8 mouse cellular contexts compared by ENCODE assay signal in genomic region chr13:102811129-102811832, GRCm38 (mm10).
DNase-seq lines count a peak whose midpoint lies in the region; ATAC-seq and TF ChIP-seq lines count a peak whose summit lies in the region.

No protein-coding gene starts in this region.

- 0 out of 2 replicates have a peak, but pooled peaks have one; percentile 74 for ATAC-seq in embryonic facial prominence, embryonic 12.5 days (ENCODE audit: insufficient number of reproducible peaks, insufficient read depth, low FRiP score, low TSS enrichment)
- ATAC-seq in limb, embryonic 11.5 days (ENCODE audit: insufficient number of reproducible peaks, low FRiP score, low TSS enrichment, low read depth): peak; percentile 68
- ATAC-seq in midbrain, embryonic 14.5 days (ENCODE audit: low FRiP score, low TSS enrichment): peak; percentile 74; the same call in 1 of the 2 replicates
- ATAC-seq in activated CD4-positive, CD25-positive, alpha-beta regulatory T cell, adult 4 months: no peak

- DNase-seq in c-Kit-positive CD71-positive TER-119-positive erythroid progenitor cells, embryonic 14.5 days (ENCODE audit: low spot score): peak; percentile 13
- DNase-seq in heart, adult 8-10 months (ENCODE audit: low spot score): peak; percentile 35
- peak; percentile 77 for DNase-seq in kidney, adult 18-20 months
- DNase-seq in limb, embryonic 11.5 days (ENCODE audit: low spot score): peak; percentile 71
- DNase-seq in midbrain, embryonic 14.5 days: peak; percentile 82

- no peaks in the 10 kb centered on the region for H3K9me3 ChIP-seq in embryonic facial prominence, embryonic 12.5 days
- no peaks in the 10 kb centered on the region for H3K9me3 ChIP-seq in limb, embryonic 11.5 days (ENCODE audit: control insufficient read depth, low read length)
- H3K9me3 ChIP-seq in midbrain, embryonic 14.5 days (ENCODE audit: control insufficient read depth, low read length): no peaks in the 10 kb centered on the region

- no peak for TF ChIP-seq CTCF in testis, adult 2 months (IDR thresholded peaks at IDR 0.05; ENCODE audit: control insufficient read depth, insufficient read depth, insufficient replicate concordance, low read depth, low read length)

- H3K4me2 ChIP-seq in embryonic facial prominence, embryonic 12.5 days (replicated peaks): peak overlapping the region; percentile 47
- H3K4me2 ChIP-seq in limb, embryonic 11.5 days (ENCODE audit: low read depth, severe bottlenecking): peak overlapping the region; percentile 34
- H3K4me2 ChIP-seq in midbrain, embryonic 14.5 days (ENCODE audit: low read length): peak overlapping the region; percentile 57

- peaks cover 7% of the 10 kb centered on the region for H3K4me1 ChIP-seq in embryonic facial prominence, embryonic 12.5 days
- peaks cover 6% of the 10 kb centered on the region; the same call in 1 of the 2 replicates for H3K4me1 ChIP-seq in limb, embryonic 11.5 days (ENCODE audit: control insufficient read depth, insufficient read depth, low read length)
- peaks cover 17% of the 10 kb centered on the region for H3K4me1 ChIP-seq in midbrain, embryonic 14.5 days (ENCODE audit: control insufficient read depth, insufficient read depth, low read length)
- H3K4me1 ChIP-seq in testis, adult 2 months (ENCODE audit: control insufficient read depth, insufficient read depth, low read length): peaks cover 2% of the 10 kb centered on the region; the same call in 1 of the 2 replicates

- H3K9ac ChIP-seq in embryonic facial prominence, embryonic 12.5 days: peak overlapping the region; percentile 7; the same call in 1 of the 2 replicates
- no peak overlapping the region for H3K9ac ChIP-seq in limb, embryonic 11.5 days (ENCODE audit: low read length)
- H3K9ac ChIP-seq in midbrain, embryonic 14.5 days (replicated peaks; ENCODE audit: low read length): peak overlapping the region; percentile 24; the same call in 1 of the 2 replicates

- WGBS in embryonic facial prominence, embryonic 12.5 days: 16% methylated on average over 15 of the region's 15 CpGs
- 2% methylated on average over 15 of the region's 15 CpGs for WGBS in limb, embryonic 11.5 days
- 14% methylated on average over 15 of the region's 15 CpGs for WGBS in midbrain, embryonic 14.5 days

- peak; percentile 45; the same call in 1 of the 2 replicates for TF ChIP-seq POLR2A in testis, adult 2 months (IDR thresholded peaks at IDR 0.05; ENCODE audit: control insufficient read depth, low read depth, low read length)

- H3K27me3 ChIP-seq in embryonic facial prominence, embryonic 12.5 days: no peaks in the 10 kb centered on the region
- no peaks in the 10 kb centered on the region for H3K27me3 ChIP-seq in limb, embryonic 11.5 days (ENCODE audit: control insufficient read depth, insufficient read depth, low read length)
- H3K27me3 ChIP-seq in midbrain, embryonic 14.5 days (ENCODE audit: control insufficient read depth, insufficient read depth, low read length): no peaks in the 10 kb centered on the region
- no peaks in the 10 kb centered on the region for H3K27me3 ChIP-seq in testis, adult 2 months (ENCODE audit: control insufficient read depth, insufficient read depth, low read length)

- no peaks in the 10 kb centered on the region for H3K36me3 ChIP-seq in embryonic facial prominence, embryonic 12.5 days
- H3K36me3 ChIP-seq in limb, embryonic 11.5 days (ENCODE audit: control insufficient read depth, insufficient read depth, low read length): no peaks in the 10 kb centered on the region
- H3K36me3 ChIP-seq in midbrain, embryonic 14.5 days (ENCODE audit: control insufficient read depth, insufficient read depth, low read length): no peaks in the 10 kb centered on the region
- H3K36me3 ChIP-seq in testis, adult 2 months (ENCODE audit: control insufficient read depth, insufficient read depth, low read length): no peaks in the 10 kb centered on the region

- H3K27ac ChIP-seq in embryonic facial prominence, embryonic 12.5 days: no peak overlapping the region
- H3K27ac ChIP-seq in limb, embryonic 11.5 days (replicated peaks; ENCODE audit: low read depth, low read length): no peak overlapping the region
- peak overlapping the region; percentile 54 for H3K27ac ChIP-seq in midbrain, embryonic 14.5 days (replicated peaks; ENCODE audit: low read depth, low read length)
- H3K27ac ChIP-seq in testis, adult 2 months (ENCODE audit: control insufficient read depth, insufficient read depth, low read depth, low read length): peak overlapping the region; percentile 14

- peak overlapping the region; percentile 13; the same call in 1 of the 2 replicates for H3K4me3 ChIP-seq in embryonic facial prominence, embryonic 12.5 days
- peak overlapping the region; percentile 2; the same call in 1 of the 2 replicates for H3K4me3 ChIP-seq in limb, embryonic 11.5 days (ENCODE audit: low read depth, low read length)
- peak overlapping the region; percentile 26 for H3K4me3 ChIP-seq in midbrain, embryonic 14.5 days (replicated peaks; ENCODE audit: low read depth, low read length)
- H3K4me3 ChIP-seq in testis, adult 2 months (ENCODE audit: control insufficient read depth, low read depth, low read length): peak overlapping the region; percentile 56

Comparison
In these comparisons a context has a peak if more than half of its experiments do, and no peak if none do; other contexts are left out.
1. DNase-seq: peak in every context shown above with its lines; median percentile 82 in midbrain, embryonic 14.5 days; 77 in kidney, adult 18-20 months; 71 in limb, embryonic 11.5 days; 35 in heart, adult 8-10 months; 13 in c-Kit-positive CD71-positive TER-119-positive erythroid progenitor cells, embryonic 14.5 days.
2. H3K27ac ChIP-seq: peak in midbrain, embryonic 14.5 days (single experiment) and testis, adult 2 months (single experiment); none in embryonic facial prominence, embryonic 12.5 days (single experiment) and limb, embryonic 11.5 days (single experiment).
3. H3K4me3 ChIP-seq: peak in every context shown above with its lines; median percentile 56 in testis, adult 2 months; 26 in midbrain, embryonic 14.5 days; 13 in embryonic facial prominence, embryonic 12.5 days; 2 in limb, embryonic 11.5 days.
4. Peak in every context shown above with its lines, with median percentiles within 50 percentile points of each other: H3K4me2 ChIP-seq.